Mouse (Mus musculus) heart, adult 2 months (tissue): ENCODE results near the gene Ager.

Experiments
- CTCF ChIP-seq: fragments of 200-600 bp; IDR thresholded peaks from 2 replicates; pipeline ENCODE4 v1.8.1; 2022; ENCODE audit warnings: antibody characterized with exemption, mild to moderate bottlenecking, moderate library complexity
- EP300 ChIP-seq: fragments of 200-500 bp; IDR thresholded peaks from 2 replicates; pipeline ENCODE4 v1.6.1; 2011; ENCODE audit warnings: low read depth, low read length, control low read depth; ENCODE audit not compliant: insufficient read depth
- POLR2A ChIP-seq: fragments of 200-500 bp; IDR thresholded peaks from 2 replicates; pipeline ENCODE4 v1.6.1; 2011; ENCODE audit warnings: mild to moderate bottlenecking, low read depth, low read length, control low read depth; ENCODE audit not compliant: insufficient read depth

- no peak for TF ChIP-seq CTCF
- no peak for TF ChIP-seq POLR2A
- TF ChIP-seq EP300, result no peak
Observed at GRCm38 (mm10) chr17:34582528-34582927, 15.1 kb upstream of the Ager start.
